Mouse (Mus musculus) heart, embryonic 12.5 days (tissue): ENCODE results near the gene Olfr18. TPM values are rescaled to one million over a fixed set of nuclear protein-coding genes. Genes with fewer than 3 reads are reported as not detected.
A peak's percentile ranks its signal among the peaks of the same experiment; 100 is the strongest.
"Not testable (repeated sequence)": the region's sequence is repeated elsewhere in the genome, so short reads cannot be mapped to it uniquely, and the experiment has no call there.

ENCODE experiments used
- ATAC-seq: fragments of 200-750 bp; cut with Nextera tagmentation; 2 replicates; pipeline ENCODE4 v1.8.0; 2017; ENCODE audit warnings: moderate TSS enrichment, moderate library complexity; ENCODE audit not compliant: insufficient number of reproducible peaks, low FRiP score
- H3K27ac ChIP-seq: fragments of 300-500 bp; sonication (generic); 2 replicates; pipeline ENCODE4 v1.5.1; 2016; ENCODE audit warnings: mild to moderate bottlenecking, moderate library complexity; ENCODE audit not compliant: poor library complexity, severe bottlenecking
- H3K27me3 ChIP-seq: fragments of 300-500 bp; sonication (generic); replicated peaks from 2 replicates; pipeline ENCODE4 v1.6.1; 2016; ENCODE audit warnings: mild to moderate bottlenecking, moderate library complexity
- H3K36me3 ChIP-seq: fragments of 300-500 bp; sonication (generic); 2 replicates; pipeline ENCODE4 v1.6.1; 2016; ENCODE audit warnings: mild to moderate bottlenecking, moderate library complexity
- H3K4me1 ChIP-seq: fragments of 300-500 bp; sonication (generic); replicated peaks from 2 replicates; pipeline ENCODE4 v1.6.1; 2016; ENCODE audit warnings: mild to moderate bottlenecking
- H3K4me2 ChIP-seq: fragments of 300-500 bp; sonication (generic); 2 replicates; pipeline ENCODE4 v1.6.1; 2016; ENCODE audit warnings: mild to moderate bottlenecking, moderate library complexity
- H3K4me3 ChIP-seq: fragments of 300-500 bp; sonication (generic); 2 replicates; pipeline ENCODE4 v1.5.1; 2016; ENCODE audit warnings: mild to moderate bottlenecking
- H3K9ac ChIP-seq: fragments of 300-500 bp; sonication (generic); 2 replicates; pipeline ENCODE4 v1.6.1; 2016; ENCODE audit warnings: mild to moderate bottlenecking, moderate library complexity
- H3K9me3 ChIP-seq: fragments of 300-500 bp; sonication (generic); replicated peaks from 2 replicates; pipeline ENCODE4 v1.6.1; 2016; ENCODE audit warnings: mild to moderate bottlenecking, moderate library complexity
- WGBS: fragments of 180-500 bp; shearing (Covaris S2); methylation state at CpG from one replicate; pipeline ENCODE4 v1.1.7; 2016; 5-methylcytosine and 5-hydroxymethylcytosine counted together
- polyA plus RNA-seq: library from polyadenylated mRNA; unstranded; fragments of >200 nt; fragmentation: Nextera tagmentation; extraction: Ambion mirVana; gene quantifications from 2 replicates; pipeline ENCODE4 v1.2.1, GENCODE M21; 2016

Gene Olfr18
- not detected in 2 replicates for polyA plus RNA-seq

GRCm38 (mm10) chr9:20335994-20336393 lies at the start of gene Olfr18:
Olfr18 (minus strand) TSS chr9:20336094.
- ATAC-seq: no peak
- Histone ChIP-seq H3K4me2 (no peak within 1 kb of the TSS), H3K4me1 (no peaks in the 10 kb centered on the region), H3K27ac (no peak within 1 kb of the TSS), H3K27me3 (no peaks in the 10 kb centered on the region), H3K9me3 (no peaks in the 10 kb centered on the region), H3K36me3 (no peaks in the 10 kb centered on the region), H3K9ac (no peak within 1 kb of the TSS), H3K4me3 (no peak within 1 kb of the TSS)

- Histone ChIP-seq H3K4me1 (peaks cover 8% of the 10 kb centered on the region), H3K27me3 (no peaks in the 10 kb centered on the region), H3K9ac (peak overlapping the region; percentile 81), H3K36me3 (no peaks in the 10 kb centered on the region), H3K4me3 (peak overlapping the region; percentile 69), H3K9me3 (no peaks in the 10 kb centered on the region), H3K4me2 (peak overlapping the region; percentile 78), H3K27ac (peak overlapping the region; percentile 10; the same call in 1 of the 2 replicates)
- peak; percentile 67 for ATAC-seq
- WGBS: 13% methylated on average over 16 of the region's 16 CpGs
Observed at GRCm38 (mm10) chr9:20385343-20385703, 49.4 kb upstream of the Olfr18 start.

DNA sequence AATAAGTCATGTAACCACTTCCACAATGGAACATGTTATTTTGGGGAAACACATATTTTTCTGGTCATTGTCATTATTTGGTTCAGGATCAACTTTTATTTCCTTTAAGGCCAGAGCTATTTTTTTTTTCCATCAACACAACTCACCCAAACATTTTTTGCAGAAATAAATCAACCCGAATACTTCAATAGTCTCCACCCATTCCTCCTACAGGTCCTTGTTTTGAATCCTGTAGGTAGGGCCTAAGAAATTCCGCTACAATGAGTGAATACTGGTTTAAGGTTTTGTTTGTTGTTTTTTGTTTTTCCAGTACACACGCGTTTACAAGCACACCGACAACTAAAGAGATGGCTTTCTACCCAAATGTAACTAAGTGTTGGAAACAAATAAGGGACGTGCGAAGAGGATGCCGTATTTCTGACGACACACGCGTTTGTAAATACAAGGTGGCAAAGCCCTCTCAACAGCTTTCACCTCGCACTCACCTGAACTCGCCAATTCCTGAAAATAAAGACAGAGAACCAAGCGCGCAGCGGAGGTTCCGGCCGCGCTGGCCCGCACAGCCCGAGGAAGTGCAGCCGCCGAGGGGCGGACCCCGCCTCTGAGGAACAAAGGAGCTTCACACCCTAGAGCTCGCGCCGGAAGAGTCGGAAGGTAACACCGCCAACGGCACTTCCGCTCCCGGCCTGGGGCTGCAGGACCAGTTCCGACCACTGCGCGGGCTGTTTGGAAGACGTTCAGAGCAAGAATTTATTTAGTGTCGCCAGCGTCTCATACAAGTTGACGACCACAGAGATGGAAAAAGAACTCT lies 48.8 kb upstream of the Olfr18 start, which contains the start of gene Zfp560:
TSS of gene Zfp560 (minus strand) at position 646 of the 811 bp plus-strand sequence.
- WGBS: 3% methylated on average over 40 of the region's 40 CpGs
- H3K27ac ChIP-seq: peak within 1 kb of the TSS; percentile 35
- H3K36me3 ChIP-seq: no peaks in the 10 kb centered on the region
- peak within 1 kb of the TSS; percentile 78 for H3K4me2 ChIP-seq
- H3K4me3 ChIP-seq: peak within 1 kb of the TSS; percentile 69
- no peaks in the 10 kb centered on the region for H3K9me3 ChIP-seq
- H3K9ac ChIP-seq: peak within 1 kb of the TSS; percentile 81
- H3K27me3 ChIP-seq: no peaks in the 10 kb centered on the region
- peaks cover 8% of the 10 kb centered on the region for H3K4me1 ChIP-seq
- ATAC-seq: peak; percentile 98

- no peaks in the 10 kb centered on the region for H3K36me3 ChIP-seq
- no peak for ATAC-seq
- 0 out of 2 replicates have a peak overlapping the region, but pooled peaks have one; percentile 16 for H3K4me2 ChIP-seq
- 86% methylated on average over 7 of the region's 7 CpGs for WGBS
- H3K4me3 ChIP-seq: no peak overlapping the region; the same call in 1 of the 2 replicates
- no peak overlapping the region for H3K27ac ChIP-seq
- no peaks in the 10 kb centered on the region for H3K9me3 ChIP-seq
- no peaks in the 10 kb centered on the region for H3K27me3 ChIP-seq
- H3K4me1 ChIP-seq: peaks cover 8% of the 10 kb centered on the region
- H3K9ac ChIP-seq: no peak overlapping the region
Observed at GRCm38 (mm10) chr9:20383659-20384058, 47.8 kb upstream of the Olfr18 start.

DNA sequence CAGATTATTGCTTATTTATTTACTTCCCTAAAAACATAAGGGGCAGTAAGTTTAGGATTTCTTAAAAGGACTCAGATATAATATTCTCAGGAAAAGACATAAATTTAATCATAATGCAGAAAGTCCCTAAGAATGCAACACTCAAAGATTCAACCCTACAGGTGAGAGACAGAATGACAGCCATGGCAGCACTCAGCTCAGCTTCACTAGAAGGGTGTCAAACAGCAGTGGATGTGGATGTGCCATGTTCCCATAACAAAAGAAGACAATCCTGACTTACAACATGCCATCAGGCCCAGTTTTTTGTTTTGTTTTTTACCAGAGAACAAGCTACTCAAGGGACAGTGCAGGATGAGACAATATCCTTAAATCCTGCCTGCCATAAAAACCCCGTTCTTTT lies 38.8 kb upstream of the Olfr18 start:
- ATAC-seq: no peak
- WGBS: 93% methylated on average over 1 of the region's 1 CpGs
- Histone ChIP-seq H3K27ac (no peak overlapping the region), H3K27me3 (no peaks in the 10 kb centered on the region), H3K9ac (no peak overlapping the region), H3K4me3 (no peak overlapping the region), H3K4me2 (no peak overlapping the region), H3K36me3 (0 out of 2 replicates have a peak, but pooled peaks cover 3% of the 10 kb centered on the region), H3K4me1 (no peaks in the 10 kb centered on the region), H3K9me3 (0 out of 2 replicates have a peak, but pooled peaks cover 3% of the 10 kb centered on the region)

GRCm38 (mm10) chr9:20367311-20367710 lies 31.4 kb upstream of the Olfr18 start:
- Histone ChIP-seq H3K4me2 (no peak overlapping the region), H3K4me1 (no peaks in the 10 kb centered on the region), H3K27me3 (no peaks in the 10 kb centered on the region), H3K9ac (no peak overlapping the region), H3K9me3 (peaks cover 7% of the 10 kb centered on the region), H3K4me3 (no peak overlapping the region), H3K36me3 (peaks cover 5% of the 10 kb centered on the region; the same call in 1 of the 2 replicates), H3K27ac (no peak overlapping the region)
- WGBS: 88% methylated on average over 2 of the region's 2 CpGs
- no peak for ATAC-seq

- WGBS: 78% methylated on average over 4 of the region's 4 CpGs
- H3K36me3 ChIP-seq: peaks cover 35% of the 10 kb centered on the region
- no peak overlapping the region for H3K27ac ChIP-seq
- no peak for ATAC-seq
- H3K4me2 ChIP-seq: no peak overlapping the region
- H3K9me3 ChIP-seq: peaks cover 8% of the 10 kb centered on the region
- no peak overlapping the region for H3K9ac ChIP-seq
- no peak overlapping the region for H3K4me3 ChIP-seq
- H3K4me1 ChIP-seq: no peaks in the 10 kb centered on the region
- no peaks in the 10 kb centered on the region for H3K27me3 ChIP-seq
Observed at GRCm38 (mm10) chr9:20348501-20348900, 12.6 kb upstream of the Olfr18 start.

GRCm38 (mm10) chr9:20298232-20298631 lies 37.7 kb downstream of the Olfr18 start, which contains the start of gene Olfr873:
Olfr873 (plus strand) TSS chr9:20298532.
- no peak within 1 kb of the TSS for H3K4me3 ChIP-seq
- 77% methylated on average over 1 of the region's 1 CpGs for WGBS

GRCm38 (mm10) chr9:20295562-20295961 lies 40.3 kb downstream of the Olfr18 start:
- H3K9me3 ChIP-seq, H3K36me3 ChIP-seq, ATAC-seq, H3K4me3 ChIP-seq, H3K4me1 ChIP-seq, H3K27ac ChIP-seq, H3K4me2 ChIP-seq, H3K27me3 ChIP-seq, H3K9ac ChIP-seq: not testable (repeated sequence)
- 72% methylated on average over 5 of the region's 5 CpGs for WGBS

More at GRCm38 (mm10) chr9:20298232-20298631, 37.7 kb downstream of the Olfr18 start, which contains the start of gene Olfr873:
- no peak for ATAC-seq
- no peak within 1 kb of the TSS for H3K27ac ChIP-seq
- H3K4me1 ChIP-seq: no peaks in the 10 kb centered on the region
- no peaks in the 10 kb centered on the region for H3K27me3 ChIP-seq
- H3K4me2 ChIP-seq: no peak within 1 kb of the TSS
- no peak within 1 kb of the TSS for H3K9ac ChIP-seq
- no peaks in the 10 kb centered on the region for H3K36me3 ChIP-seq
- H3K9me3 ChIP-seq: 0 out of 2 replicates have a peak, but pooled peaks cover 9% of the 10 kb centered on the region

- no peak within 1 kb of the TSS for H3K4me3 ChIP-seq
- no peak for ATAC-seq
- no peaks in the 10 kb centered on the region for H3K9me3 ChIP-seq
- H3K9ac ChIP-seq: no peak within 1 kb of the TSS
- no peaks in the 10 kb centered on the region for H3K27me3 ChIP-seq
- no peaks in the 10 kb centered on the region for H3K36me3 ChIP-seq
- no peak within 1 kb of the TSS for H3K4me2 ChIP-seq
- no peak within 1 kb of the TSS for H3K27ac ChIP-seq
- H3K4me1 ChIP-seq: no peaks in the 10 kb centered on the region
- 68% methylated on average over 1 of the region's 1 CpGs for WGBS
Observed at GRCm38 (mm10) chr9:20282051-20282450, 53.8 kb downstream of the Olfr18 start, which contains the start of gene Olfr39. Olfr39 (plus strand) TSS chr9:20282351.
